Mouse (Mus musculus): ENCODE measurements around the gene Tenm2.

GRCm38 (mm10) chr11:36257187-36257586, 978.6 kb downstream of the Tenm2 start:
- TF ChIP-seq CTCF (conservative IDR thresholded peaks at IDR 0.05; ENCODE audit: insufficient read depth, insufficient read length, low read depth, low read length): no peak
- no peak for TF ChIP-seq POLR2A (IDR thresholded peaks at IDR 0.05; ENCODE audit: low read depth, low read length)

Data from kidney, adult 2 months (tissue).